Mouse (Mus musculus) neutrophil, adult 59 days (primary cell): ENCODE data around the gene Gm5934. TPM values are rescaled to one million over a fixed set of nuclear protein-coding genes. Genes with fewer than 3 reads are reported as not detected.

Source experiments
- total RNA-seq, 2 experiments: library from RNA; stranded (reverse); gene quantifications; 1 replicate in 1 of 2; 2 replicates in 1 of 2; pipeline ENCODE4 v1.2.4; 2023

Gene Gm5934
- total RNA-seq = not detected

GRCm38 (mm10) chrX:24500660-24501059 lies at the start of gene Gm5934:
Gm5934 (minus strand) TSS chrX:24500760.

Other genes starting within 250 kb of the Gm5934 start
- not detected for gene Gm4297, start 74.1 kb upstream of the Gm5934 start, total RNA-seq